Mouse (Mus musculus): ENCODE results near the gene Syngr3. TPM values are rescaled to one million over a fixed set of nuclear protein-coding genes. Genes with fewer than 3 reads are reported as not detected.

Syngr3 gene
- polyA plus RNA-seq, 1 experiment from 2014 or later, result 6.9 TPM

GRCm38 (mm10) chr17:24730787-24731186 lies 41.0 kb upstream of the Syngr3 start:
- peaks cover 1% of the 10 kb centered on the region; the same call in 1 of the 2 replicates for H3K4me1 ChIP-seq (ENCODE audit: control insufficient read depth, insufficient read depth, low read length)
- H3K27ac ChIP-seq (ENCODE audit: low read length), result no peak overlapping the region
- no peaks in the 10 kb centered on the region for H3K36me3 ChIP-seq (ENCODE audit: control insufficient read depth, insufficient read depth, low read length)
- no peak for ATAC-seq
- no peak overlapping the region for H3K4me2 ChIP-seq (ENCODE audit: low read depth, low read length)
- WGBS, result 82% methylated on average over 14 of the region's 14 CpGs
- H3K9me3 ChIP-seq (ENCODE audit: control insufficient read depth, low read length), result no peaks in the 10 kb centered on the region
- no peak overlapping the region for H3K4me3 ChIP-seq (ENCODE audit: low read length)
- no peak overlapping the region for H3K9ac ChIP-seq (ENCODE audit: low read depth, low read length)
- no peaks in the 10 kb centered on the region for H3K27me3 ChIP-seq (replicated peaks; ENCODE audit: control insufficient read depth, insufficient read depth, low read length)

GRCm38 (mm10) chr17:24729067-24729466 lies 39.3 kb upstream of the Syngr3 start:
- H3K4me2 ChIP-seq (ENCODE audit: low read depth, low read length), result no peak overlapping the region
- no peaks in the 10 kb centered on the region for H3K27me3 ChIP-seq (replicated peaks; ENCODE audit: control insufficient read depth, insufficient read depth, low read length)
- H3K4me1 ChIP-seq (ENCODE audit: control insufficient read depth, insufficient read depth, low read length), result no peaks in the 10 kb centered on the region
- no peak overlapping the region for H3K9ac ChIP-seq (ENCODE audit: low read depth, low read length)
- no peak overlapping the region for H3K27ac ChIP-seq (ENCODE audit: low read length)
- no peaks in the 10 kb centered on the region for H3K36me3 ChIP-seq (ENCODE audit: control insufficient read depth, insufficient read depth, low read length)
- no peak for ATAC-seq
- no peaks in the 10 kb centered on the region for H3K9me3 ChIP-seq (ENCODE audit: control insufficient read depth, low read length)
- no peak overlapping the region for H3K4me3 ChIP-seq (ENCODE audit: low read length)
- WGBS, result 58% methylated on average over 6 of the region's 6 CpGs

GRCm38 (mm10) chr17:24728184-24728583 lies 38.4 kb upstream of the Syngr3 start:
- no peak overlapping the region for H3K9ac ChIP-seq (ENCODE audit: low read depth, low read length)
- no peak overlapping the region for H3K4me2 ChIP-seq (ENCODE audit: low read depth, low read length)
- H3K36me3 ChIP-seq (ENCODE audit: control insufficient read depth, insufficient read depth, low read length), result no peaks in the 10 kb centered on the region
- no peak overlapping the region for H3K27ac ChIP-seq (ENCODE audit: low read length)
- no peaks in the 10 kb centered on the region for H3K9me3 ChIP-seq (ENCODE audit: control insufficient read depth, low read length)
- peaks cover 1% of the 10 kb centered on the region; the same call in 1 of the 2 replicates for H3K4me1 ChIP-seq (ENCODE audit: control insufficient read depth, insufficient read depth, low read length)
- H3K27me3 ChIP-seq (replicated peaks; ENCODE audit: control insufficient read depth, insufficient read depth, low read length), result no peaks in the 10 kb centered on the region
- no peak for ATAC-seq
- no peak overlapping the region for H3K4me3 ChIP-seq (ENCODE audit: low read length)
- WGBS, result 68% methylated on average over 17 of the region's 17 CpGs

- no peak within 1 kb of the TSS for H3K9ac ChIP-seq (ENCODE audit: low read depth, low read length)
- no peaks in the 10 kb centered on the region for H3K36me3 ChIP-seq (ENCODE audit: control insufficient read depth, insufficient read depth, low read length)
- no peak within 1 kb of the TSS for H3K4me2 ChIP-seq (ENCODE audit: low read depth, low read length)
- no peak within 1 kb of the TSS for H3K27ac ChIP-seq (ENCODE audit: low read length)
- no peaks in the 10 kb centered on the region for H3K27me3 ChIP-seq (replicated peaks; ENCODE audit: control insufficient read depth, insufficient read depth, low read length)
- no peaks in the 10 kb centered on the region for H3K9me3 ChIP-seq (ENCODE audit: control insufficient read depth, low read length)
- ATAC-seq, result no peak
- H3K4me1 ChIP-seq (ENCODE audit: control insufficient read depth, insufficient read depth, low read length), result peaks cover 6% of the 10 kb centered on the region
- 70% methylated on average over 2 of the region's 2 CpGs for WGBS
- no peak within 1 kb of the TSS for H3K4me3 ChIP-seq (ENCODE audit: low read length)
Measured at GRCm38 (mm10) chr17:24727618-24728017, 37.9 kb upstream of the Syngr3 start, which contains the start of gene Rpl3l. Gene Rpl3l (plus strand): TSS chr17:24727820.

GRCm38 (mm10) chr17:24725637-24726390 lies 36.1 kb upstream of the Syngr3 start:
- Histone ChIP-seq H3K4me1 (ENCODE audit: control insufficient read depth, insufficient read depth, low read length) (peaks cover 14% of the 10 kb centered on the region), H3K36me3 (ENCODE audit: control insufficient read depth, insufficient read depth, low read length) (peaks cover 7% of the 10 kb centered on the region), H3K9me3 (ENCODE audit: control insufficient read depth, low read length) (no peaks in the 10 kb centered on the region), H3K27me3 (replicated peaks; ENCODE audit: control insufficient read depth, insufficient read depth, low read length) (no peaks in the 10 kb centered on the region), H3K9ac (ENCODE audit: low read depth, low read length) (no peak overlapping the region), H3K4me2 (ENCODE audit: low read depth, low read length) (no peak overlapping the region), H3K4me3 (ENCODE audit: low read length) (no peak overlapping the region), H3K27ac (ENCODE audit: low read length) (no peak overlapping the region)
- no peak for ATAC-seq
- 71% methylated on average over 3 of the region's 3 CpGs for WGBS

GRCm38 (mm10) chr17:24724184-24724583 lies 34.4 kb upstream of the Syngr3 start, which contains the start of gene Ndufb10:
Gene Ndufb10 (minus strand): TSS chr17:24724478.
- no peaks in the 10 kb centered on the region for H3K27me3 ChIP-seq (replicated peaks; ENCODE audit: control insufficient read depth, insufficient read depth, low read length)
- H3K27ac ChIP-seq (ENCODE audit: low read length), result peak within 1 kb of the TSS; percentile 90
- peaks cover 7% of the 10 kb centered on the region for H3K36me3 ChIP-seq (ENCODE audit: control insufficient read depth, insufficient read depth, low read length)
- H3K4me2 ChIP-seq (ENCODE audit: low read depth, low read length), result peak within 1 kb of the TSS; percentile 58
- H3K4me3 ChIP-seq (ENCODE audit: low read length), result peak within 1 kb of the TSS; percentile 89
- H3K9ac ChIP-seq (ENCODE audit: low read depth, low read length), result peak within 1 kb of the TSS; percentile 89
- ATAC-seq, result peak; percentile 74
- no peaks in the 10 kb centered on the region for H3K9me3 ChIP-seq (ENCODE audit: control insufficient read depth, low read length)
- peaks cover 14% of the 10 kb centered on the region for H3K4me1 ChIP-seq (ENCODE audit: control insufficient read depth, insufficient read depth, low read length)
- 0% methylated on average over 30 of the region's 30 CpGs for WGBS

GRCm38 (mm10) chr17:24723881-24724180 lies 34.1 kb upstream of the Syngr3 start:
- Histone ChIP-seq H3K27ac (ENCODE audit: low read length) (peak overlapping the region; percentile 90), H3K4me1 (ENCODE audit: control insufficient read depth, insufficient read depth, low read length) (peaks cover 16% of the 10 kb centered on the region), H3K27me3 (replicated peaks; ENCODE audit: control insufficient read depth, insufficient read depth, low read length) (no peaks in the 10 kb centered on the region), H3K36me3 (ENCODE audit: control insufficient read depth, insufficient read depth, low read length) (peaks cover 7% of the 10 kb centered on the region), H3K9ac (ENCODE audit: low read depth, low read length) (peak overlapping the region; percentile 89), H3K4me3 (ENCODE audit: low read length) (peak overlapping the region; percentile 89), H3K4me2 (ENCODE audit: low read depth, low read length) (peak overlapping the region; percentile 58), H3K9me3 (ENCODE audit: control insufficient read depth, low read length) (no peaks in the 10 kb centered on the region)
- 1% methylated on average over 15 of the region's 15 CpGs for WGBS
- peak; percentile 16; the same call in 1 of the 2 replicates for ATAC-seq

- Histone ChIP-seq H3K9me3 (ENCODE audit: control insufficient read depth, low read length) (no peaks in the 10 kb centered on the region), H3K9ac (ENCODE audit: low read depth, low read length) (peak overlapping the region; percentile 89), H3K4me3 (ENCODE audit: low read length) (peak overlapping the region; percentile 89), H3K4me1 (ENCODE audit: control insufficient read depth, insufficient read depth, low read length) (peaks cover 19% of the 10 kb centered on the region), H3K4me2 (ENCODE audit: low read depth, low read length) (peak overlapping the region; percentile 58), H3K27ac (ENCODE audit: low read length) (peak overlapping the region; percentile 90), H3K36me3 (ENCODE audit: control insufficient read depth, insufficient read depth, low read length) (peaks cover 7% of the 10 kb centered on the region), H3K27me3 (replicated peaks; ENCODE audit: control insufficient read depth, insufficient read depth, low read length) (no peaks in the 10 kb centered on the region)
- no peak for ATAC-seq
- 2% methylated on average over 12 of the region's 12 CpGs for WGBS
Measured at GRCm38 (mm10) chr17:24723122-24723880, 33.5 kb upstream of the Syngr3 start.

- WGBS, result 33% methylated on average over 13 of the region's 13 CpGs
- H3K27ac ChIP-seq (ENCODE audit: low read length), result peak overlapping the region; percentile 23; the same call in 1 of the 2 replicates
Measured at GRCm38 (mm10) chr17:24722220-24722924, 32.6 kb upstream of the Syngr3 start.

More at GRCm38 (mm10) chr17:24722220-24722924, 32.6 kb upstream of the Syngr3 start:
- no peak for ATAC-seq
- Histone ChIP-seq H3K9ac (ENCODE audit: low read depth, low read length) (peak overlapping the region; percentile 60), H3K4me1 (ENCODE audit: control insufficient read depth, insufficient read depth, low read length) (peaks cover 19% of the 10 kb centered on the region), H3K36me3 (ENCODE audit: control insufficient read depth, insufficient read depth, low read length) (peaks cover 7% of the 10 kb centered on the region), H3K27me3 (replicated peaks; ENCODE audit: control insufficient read depth, insufficient read depth, low read length) (no peaks in the 10 kb centered on the region), H3K4me2 (ENCODE audit: low read depth, low read length) (peak overlapping the region; percentile 58), H3K4me3 (ENCODE audit: low read length) (peak overlapping the region; percentile 89), H3K9me3 (ENCODE audit: control insufficient read depth, low read length) (no peaks in the 10 kb centered on the region)
